Mouse (Mus musculus): ENCODE results near the gene Ano10.

- no peak for TF ChIP-seq CTCF (IDR thresholded peaks at IDR 0.05; ENCODE audit: low read depth, low read length)
- TF ChIP-seq TAL1 (conservative IDR thresholded peaks at IDR 0.05; ENCODE audit: low read depth, low read length), result no peak
- TF ChIP-seq GATA1 (IDR thresholded peaks at IDR 0.05; ENCODE audit: borderline replicate concordance, low read length), result no peak
Measured at GRCm38 (mm10) chr9:122252113-122252512, 42.1 kb downstream of the Ano10 start.

Data from G1E (cell line).